Mouse (Mus musculus) CH12.LX (cell line): ENCODE results near the gene Olfr1410. TPM values are rescaled to one million over a fixed set of nuclear protein-coding genes. Genes with fewer than 3 reads are reported as not detected.

ENCODE experiments used
- DNase-seq: peaks from one replicate; pipeline ENCODE4 v3.0.0-alpha.2; 2013; ENCODE audit errors: extremely low read depth
- H3K27ac ChIP-seq: 2 replicates; pipeline ENCODE4 v1.5.1; 2012; ENCODE audit warnings: low read depth, mild to moderate bottlenecking, control low read depth, moderate library complexity; ENCODE audit not compliant: insufficient read depth
- H3K27me3 ChIP-seq: replicated peaks from 2 replicates; pipeline ENCODE3; 2012; ENCODE audit warnings: inconsistent platforms
- H3K36me3 ChIP-seq, 2 experiments: replicated peaks in 1 of 2; 2 replicates each; pipeline versions ENCODE3 to v1.6.1; 2012; ENCODE audit warnings: inconsistent platforms in 1 of 2, low read length in 1 of 2, mild to moderate bottlenecking in 1 of 2, mixed read lengths in 1 of 2, moderate library complexity in 1 of 2; ENCODE audit not compliant: control insufficient read depth in 1 of 2, insufficient read depth in 1 of 2
- H3K4me1 ChIP-seq, 2 experiments: 2 replicates each; pipeline ENCODE4 v1.6.1; 2012; ENCODE audit warnings: inconsistent platforms in 1 of 2, moderate library complexity in 1 of 2; ENCODE audit not compliant: insufficient read depth in 2 of 2, control insufficient read depth in 1 of 2
- H3K4me2 ChIP-seq: 2 replicates; pipeline ENCODE4 v1.6.1; 2012; ENCODE audit warnings: low read depth, mild to moderate bottlenecking, control low read depth; ENCODE audit not compliant: poor library complexity, insufficient read depth, severe bottlenecking
- H3K4me3 ChIP-seq, 3 experiments: fragments of 150-350 bp in 1 of 3; sonication (generic) in 1 of 3; replicated peaks in 1 of 3; 2 replicates each; pipeline versions ENCODE3 to v1.5.1; 2011 to 2012; ENCODE audit warnings: low read depth in 2 of 3, low read length in 2 of 3, mild to moderate bottlenecking in 2 of 3, moderate library complexity in 2 of 3, control low read depth in 1 of 3, improper control_type of control experiment in 1 of 3, inconsistent platforms in 1 of 3, mixed read lengths in 1 of 3; ENCODE audit not compliant: poor library complexity in 1 of 3
- H3K79me2 ChIP-seq: replicated peaks from 2 replicates; pipeline ENCODE4 v1.6.1; 2012; ENCODE audit warnings: mild to moderate bottlenecking, moderate library complexity; ENCODE audit not compliant: control insufficient read depth, poor library complexity, insufficient read depth, severe bottlenecking; ENCODE audit errors: extremely low read depth
- H3K9ac ChIP-seq: 2 replicates; pipeline ENCODE4 v1.6.1; 2012; ENCODE audit warnings: low read depth, mild to moderate bottlenecking, control low read depth, moderate library complexity; ENCODE audit not compliant: insufficient read depth
- H3K9me3 ChIP-seq: replicated peaks from 2 replicates; pipeline ENCODE3; 2012; ENCODE audit warnings: low read length, inconsistent platforms, mixed read lengths
- CHD1 ChIP-seq: IDR thresholded peaks from 2 replicates; pipeline ENCODE4 v1.6.1; 2012; ENCODE audit warnings: low read depth, low read length, improper control_type of control experiment, inconsistent platforms
- CHD2 ChIP-seq: IDR thresholded peaks from 2 replicates; pipeline ENCODE4 v1.6.1; 2011; ENCODE audit warnings: low read length, improper control_type of control experiment
- CTCF ChIP-seq, 2 experiments: IDR thresholded peaks in 1 of 2; conservative IDR thresholded peaks in 1 of 2; 2 replicates each; pipeline ENCODE4 v1.5.1; 2011 to 2012; ENCODE audit warnings: low read depth in 2 of 2, low read length in 2 of 2, improper control_type of control experiment in 1 of 2, inconsistent platforms in 1 of 2, mild to moderate bottlenecking in 1 of 2, moderate library complexity in 1 of 2
- E2F4 ChIP-seq: IDR thresholded peaks from 2 replicates; pipeline ENCODE4 v1.6.1; 2011; ENCODE audit warnings: low read depth, low read length, improper control_type of control experiment; ENCODE audit not compliant: insufficient replicate concordance
- EP300 ChIP-seq: IDR thresholded peaks from 2 replicates; pipeline ENCODE4 v1.6.1; 2011; ENCODE audit warnings: low read length, improper control_type of control experiment
- ETS1 ChIP-seq: conservative IDR thresholded peaks from 2 replicates; pipeline ENCODE4 v1.6.1; 2012; ENCODE audit warnings: low read depth, mild to moderate bottlenecking, inconsistent platforms, low read length, improper control_type of control experiment, moderate library complexity
- JUN ChIP-seq: IDR thresholded peaks from 2 replicates; pipeline ENCODE4 v1.6.1; 2011; ENCODE audit warnings: low read depth, mild to moderate bottlenecking, low read length, improper control_type of control experiment, moderate library complexity; ENCODE audit not compliant: insufficient read depth
- JUND ChIP-seq: conservative IDR thresholded peaks from 2 replicates; pipeline ENCODE4 v1.6.1; 2011; ENCODE audit warnings: low read depth, low read length, improper control_type of control experiment
- KAT2A ChIP-seq: IDR thresholded peaks from 2 replicates; pipeline ENCODE4 v1.6.1; 2012; ENCODE audit warnings: low read length, improper control_type of control experiment, inconsistent platforms; ENCODE audit not compliant: insufficient replicate concordance
- MAFK ChIP-seq: IDR thresholded peaks from 2 replicates; pipeline ENCODE4 v1.6.1; 2011; ENCODE audit warnings: low read length, improper control_type of control experiment; ENCODE audit not compliant: insufficient replicate concordance
- MYC ChIP-seq: IDR thresholded peaks from 2 replicates; pipeline ENCODE4 v1.6.1; 2011; ENCODE audit warnings: low read depth, mild to moderate bottlenecking, improper control_type of control experiment, low read length
- NELFE ChIP-seq: IDR thresholded peaks from 2 replicates; pipeline ENCODE4 v1.6.1; 2011; ENCODE audit warnings: low read depth, low read length, improper control_type of control experiment
- NRF1 ChIP-seq: IDR thresholded peaks from 2 replicates; pipeline ENCODE4 v1.6.1; 2014; ENCODE audit warnings: low read depth, mild to moderate bottlenecking, inconsistent platforms, low read length, improper control_type of control experiment, moderate library complexity
- POLR2A ChIP-seq: IDR thresholded peaks from 2 replicates; pipeline ENCODE4 v1.6.1; 2011; ENCODE audit warnings: low read depth, mild to moderate bottlenecking, improper control_type of control experiment, low read length
- POLR2AphosphoS2 ChIP-seq: IDR thresholded peaks from 2 replicates; pipeline ENCODE4 v1.6.1; 2011; ENCODE audit warnings: low read depth, low read length, improper control_type of control experiment
- RAD21 ChIP-seq: IDR thresholded peaks from 2 replicates; pipeline ENCODE4 v1.6.1; 2011; ENCODE audit warnings: low read depth, mild to moderate bottlenecking, low read length, improper control_type of control experiment, moderate library complexity
- RCOR1 ChIP-seq: conservative IDR thresholded peaks from 2 replicates; pipeline ENCODE4 v1.6.1; 2012; ENCODE audit warnings: low read depth, mild to moderate bottlenecking, inconsistent platforms, low read length, improper control_type of control experiment
- SMC3 ChIP-seq: IDR thresholded peaks from 2 replicates; pipeline ENCODE4 v1.6.1; 2011; ENCODE audit warnings: low read depth, low read length, improper control_type of control experiment
- USF2 ChIP-seq: conservative IDR thresholded peaks from 2 replicates; pipeline ENCODE4 v1.6.1; 2011; ENCODE audit warnings: low read depth, low read length, improper control_type of control experiment
- dilution Hi-C: fragments of 300-500 bp; cut with MboI; formaldehyde crosslinking; loops from 2 replicates; pipeline ENCODE4 v1.14.3; 2020; ENCODE audit warnings: low sequenced_read_pairs; ENCODE audit not compliant: extremely low pct_unique_long_range_greater_than_20kb, extremely low pct_ligation_motif_present
- in situ Hi-C: fragments of 300-500 bp; cut with MboI; formaldehyde crosslinking; loops from 3 replicates; pipeline ENCODE4 v1.14.3; 2019; ENCODE audit warnings: low sequenced_read_pairs, low pct_ligation_motif_present, low pct_unique_long_range_greater_than_20kb, mixed read lengths
- polyA plus RNA-seq: library from polyadenylated mRNA; unstranded; fragments of >175 nt; gene quantifications from 2 replicates; pipeline ENCODE4 v1.2.1, GENCODE M21; 2012; ENCODE audit warnings: low read depth; ENCODE audit not compliant: insufficient read length
- total RNA-seq, 2 experiments: library from RNA; depleted of rRNA; stranded (reverse); fragments of 300-350 nt in 1 of 2; fragments of >200 nt in 1 of 2; gene quantifications; 2 replicates each; pipeline ENCODE4 v1.2.3; 2012 to 2014

Olfr1410 gene
- total and polyA plus RNA-seq, 3 experiments, result 0.08 TPM; not detected in 2

- H3K4me2 ChIP-seq, result peak within 1 kb of the TSS; percentile 27
- TF ChIP-seq JUN (no peak), CTCF (conservative IDR thresholded peaks at IDR 0.05 in 1 of 2, IDR thresholded peaks at IDR 0.05 in 1 of 2; ENCODE audit: low read depth in 2 of 2, low read length in 2 of 2) (peak; percentile 59 to 80), CHD1 (no peak), RAD21 (peak; percentile 64), CHD2 (no peak), NELFE (no peak), USF2 (no peak), SMC3 (peak; percentile 53), KAT2A (no peak), JUND (no peak)
- peak; percentile 61 for DNase-seq
- dilution Hi-C loops, result no loop called here
- no peaks in the 10 kb centered on the region for H3K9me3 ChIP-seq
- H3K79me2 ChIP-seq, result no peaks in the 10 kb centered on the region
- no peak within 1 kb of the TSS for H3K27ac ChIP-seq
- peaks cover 5 to 8% of the 10 kb centered on the region in 2 experiments; a peak in 3 of 4 replicates for H3K4me1 ChIP-seq
- in situ Hi-C loops, result no loop called here
- H3K9ac ChIP-seq, result no peak within 1 kb of the TSS
- H3K27me3 ChIP-seq, result peaks cover 78% of the 10 kb centered on the region
- no peaks in the 10 kb centered on the region for H3K36me3 ChIP-seq
- H3K4me3 ChIP-seq, result no peak within 1 kb of the TSS
Measured at GRCm38 (mm10) chr1:92648673-92649072, 43.1 kb downstream of the Olfr1410 start, which contains the start of gene Otos. Gene Otos, minus strand, starts transcription at chr1:92648841.

GRCm38 (mm10) chr1:92651467-92651866 is 45.9 kb downstream of the Olfr1410 start:
- dilution Hi-C loops, result no loop called here
- H3K9ac ChIP-seq, result no peak overlapping the region
- H3K4me3 ChIP-seq, result no peak overlapping the region
- no peaks in the 10 kb centered on the region for H3K9me3 ChIP-seq
- H3K4me1 ChIP-seq, result peaks cover 5 to 8% of the 10 kb centered on the region in 2 experiments; a peak in 3 of 4 replicates
- H3K4me2 ChIP-seq, result no peak overlapping the region
- no peak for DNase-seq
- H3K27me3 ChIP-seq, result peaks cover 91% of the 10 kb centered on the region
- H3K27ac ChIP-seq, result no peak overlapping the region
- no peaks in the 10 kb centered on the region for H3K36me3 ChIP-seq
- TF ChIP-seq CHD2, result no peak
- TF ChIP-seq POLR2AphosphoS2, result no peak
- no peak for TF ChIP-seq MAFK
- TF ChIP-seq EP300, result no peak
- no peak for TF ChIP-seq MYC
- TF ChIP-seq SMC3, result no peak
- TF ChIP-seq NRF1, result no peak
- no peak for TF ChIP-seq ETS1
- TF ChIP-seq RCOR1, result no peak
- TF ChIP-seq POLR2A, result no peak
- no peak for TF ChIP-seq JUND
- TF ChIP-seq E2F4, result no peak
- in situ Hi-C loops, result loop anchor here (10.0 kb wide), 1 partner anchor 183 kb away; the partner anchor contains the start of gene Gpc1
- no peaks in the 10 kb centered on the region for H3K79me2 ChIP-seq
